Mouse (Mus musculus) E14TG2a.4 (cell line): ENCODE data around the gene Gm20388.

Source experiments
- CTCF ChIP-seq: conservative IDR thresholded peaks from 2 replicates; pipeline ENCODE4 v1.5.1; 2014; ENCODE audit warnings: low read length
- POU5F1 ChIP-seq: IDR thresholded peaks from 2 replicates; pipeline ENCODE4 v1.6.1; 2014; ENCODE audit warnings: low read length, borderline replicate concordance

GRCm38 (mm10) chr8:121560432-121561100 is 1649.9 kb downstream of the Gm20388 start:
- TF ChIP-seq CTCF (no peak), POU5F1 (no peak)
